Mouse (Mus musculus) retina, postnatal 7 days (tissue): ENCODE measurements at regions not wholly inside any gene's neighbourhood (a gene's known extent, or its start where the extent isn't known, plus 50 kb on each side); places are given as distances from the start of the nearest gene placed in this dataset.

Source experiments
- DNase-seq: peaks from one replicate; pipeline ENCODE4 v3.0.0-alpha.2; 2012; ENCODE audit warnings: low read depth, low spot score

GRCm38 (mm10) chr3:49096118-49096517, 661.0 kb downstream of the Pcdh18 start:
- no peak for DNase-seq

GRCm38 (mm10) chr3:49093818-49094680, 663.1 kb downstream of the Pcdh18 start:
- DNase-seq = peak; percentile 37

GRCm38 (mm10) chr3:49068801-49069200, 688.3 kb downstream of the Pcdh18 start:
- DNase-seq = no peak

- DNase-seq = no peak
These were observed 695.0 kb downstream of the Pcdh18 start for GRCm38 (mm10) chr3:49062081-49062480.

GRCm38 (mm10) chr3:49032981-49033380, 724.1 kb downstream of the Pcdh18 start:
- DNase-seq = peak; percentile 20

GRCm38 (mm10) chr3:49009211-49009967, 747.7 kb downstream of the Pcdh18 start:
- no peak for DNase-seq
